Mouse (Mus musculus) ES-Bruce4 (cell line): Measurements from ENCODE around the gene Chrna5.

Experiments used
- CTCF ChIP-seq: IDR thresholded peaks from one replicate; pipeline ENCODE4 v1.8.1; 2011; ENCODE audit warnings: low read depth, low read length
- POLR2A ChIP-seq: IDR thresholded peaks from one replicate; pipeline ENCODE4 v1.8.1; 2011; ENCODE audit warnings: low read length; ENCODE audit not compliant: insufficient read depth

DNA sequence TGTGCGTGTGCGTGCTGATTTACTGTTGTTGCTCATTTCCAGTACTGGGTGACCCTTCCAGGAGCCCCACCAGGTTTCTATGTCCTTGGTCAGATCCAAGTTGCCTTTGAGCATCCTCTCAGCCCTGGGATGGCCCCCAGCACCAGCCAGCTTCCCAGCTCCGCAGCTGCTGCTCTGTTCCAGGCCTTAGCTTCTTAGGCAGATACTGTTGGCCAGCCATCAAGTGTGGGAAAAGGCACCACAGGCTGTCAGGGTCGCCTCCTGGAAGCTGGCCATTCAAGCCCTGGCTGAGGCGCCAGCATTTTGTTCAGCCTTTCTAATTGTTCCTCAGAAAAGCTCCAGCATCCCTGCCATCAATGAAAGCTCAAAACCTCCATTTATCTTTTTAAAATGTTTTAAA is 59.3 kb downstream of the Chrna5 start:
- no peak for TF ChIP-seq CTCF
- TF ChIP-seq POLR2A = no peak
